Mouse (Mus musculus) testis, postnatal 10 days (tissue): ENCODE results near the gene Zfp143.
A peak's percentile ranks its signal among the peaks of the same experiment; 100 is the strongest.
"Not testable (repeated sequence)": the region's sequence is repeated elsewhere in the genome, so short reads cannot be mapped to it uniquely, and the experiment has no call there.

Source experiments
- DNase-seq: peaks from one replicate; pipeline ENCODE4 v3.0.0; 2021; ENCODE audit warnings: low spot score

The Zfp143 gene

DNA sequence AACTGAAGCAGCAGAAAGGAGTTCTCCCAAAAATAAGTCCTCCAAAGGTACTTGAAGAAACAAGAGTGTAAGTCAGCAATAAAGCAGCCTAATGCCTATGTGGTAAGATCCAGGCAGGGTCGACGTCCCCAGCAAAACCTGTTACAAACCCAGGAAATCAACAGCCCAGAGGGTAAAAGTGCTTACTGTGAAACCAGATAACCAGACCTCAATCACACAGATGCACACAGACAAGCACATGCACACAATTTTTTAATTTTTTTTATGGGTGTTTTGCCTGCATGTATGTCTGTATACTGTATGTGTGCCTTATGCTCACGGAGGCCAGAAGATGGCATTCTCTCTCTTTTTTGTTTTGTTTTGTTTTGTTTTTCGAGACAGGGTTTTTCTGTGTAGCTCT, 35.3 kb downstream of the Zfp143 start:
- DNase-seq = no peak

- DNase-seq = no peak
Observed at GRCm38 (mm10) chr7:110097106-110097793, 36.2 kb downstream of the Zfp143 start.

DNA sequence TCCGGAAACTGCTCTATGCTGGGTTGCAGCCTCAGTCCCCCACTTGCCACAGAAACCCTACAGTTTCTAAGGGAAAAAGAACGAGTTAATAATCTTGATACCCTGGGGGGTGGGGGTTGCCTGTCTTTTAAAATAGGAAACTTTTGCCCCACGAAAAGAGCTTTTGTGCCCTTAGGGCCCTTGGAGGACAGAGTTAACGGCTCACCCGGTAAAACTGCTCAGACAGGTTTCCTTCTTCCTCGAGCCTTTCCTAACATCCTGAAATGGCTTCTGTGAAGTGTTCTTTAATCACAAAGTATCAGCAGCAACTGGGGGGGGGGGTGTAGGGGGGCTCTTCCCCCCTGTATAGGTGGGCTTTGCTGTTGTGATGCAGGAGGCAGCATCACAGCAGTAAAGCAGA, 39.8 kb downstream of the Zfp143 start:
- DNase-seq = no peak

DNA sequence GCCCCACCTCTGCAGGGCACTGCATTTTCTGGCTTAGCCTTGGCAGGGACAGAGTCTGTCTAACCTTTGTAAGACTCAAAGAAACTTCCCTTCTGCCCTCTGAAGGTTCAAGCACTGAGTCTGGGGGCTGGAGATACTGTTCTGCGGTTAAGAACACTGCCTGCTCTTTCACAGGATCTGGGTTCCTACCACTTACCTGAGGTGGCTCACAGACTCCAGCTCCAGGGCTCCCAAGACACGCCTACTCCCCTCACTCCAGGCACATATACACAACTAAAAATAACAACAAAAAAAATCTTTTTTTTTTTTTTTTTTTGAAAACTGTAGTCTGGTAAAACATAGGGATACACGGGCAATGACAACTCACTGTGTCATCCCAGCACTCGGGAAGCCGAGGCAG, 40.2 kb downstream of the Zfp143 start:
- no peak for DNase-seq

GRCm38 (mm10) chr7:110105041-110105440, 44.0 kb downstream of the Zfp143 start:
- DNase-seq = no peak

GRCm38 (mm10) chr7:110106633-110107032, 45.6 kb downstream of the Zfp143 start:
- DNase-seq = no peak

- not testable (repeated sequence) for DNase-seq
Observed at GRCm38 (mm10) chr7:110108524-110108923, 47.5 kb downstream of the Zfp143 start.

GRCm38 (mm10) chr7:110108967-110109610, 48.1 kb downstream of the Zfp143 start:
- DNase-seq = peak; percentile 87

GRCm38 (mm10) chr7:110110061-110110656, 49.1 kb downstream of the Zfp143 start:
- DNase-seq = no peak

- DNase-seq = no peak
Observed at GRCm38 (mm10) chr7:110114699-110115098, 53.7 kb downstream of the Zfp143 start.

GRCm38 (mm10) chr7:110116731-110117291, 55.8 kb downstream of the Zfp143 start:
- no peak for DNase-seq

DNA sequence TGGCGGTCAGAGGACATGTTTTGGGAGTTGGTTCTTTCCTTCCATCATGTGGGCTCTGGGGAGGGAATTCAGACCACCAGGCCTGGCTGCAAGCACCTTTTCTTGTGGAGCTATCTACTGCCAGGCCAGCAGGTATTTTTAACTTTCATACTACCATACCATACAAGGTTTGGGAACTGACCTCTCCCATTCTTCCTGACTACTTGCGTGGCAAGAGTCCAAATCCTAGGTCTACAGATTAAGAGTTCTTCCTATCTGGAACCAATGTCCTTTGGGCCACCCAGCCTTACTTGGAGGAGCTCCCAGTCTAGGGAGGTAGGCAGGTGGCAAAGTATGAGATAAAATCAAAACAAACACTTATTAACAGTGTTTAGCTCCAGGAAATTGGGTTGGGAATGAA, 57.4 kb downstream of the Zfp143 start:
- no peak for DNase-seq

DNA sequence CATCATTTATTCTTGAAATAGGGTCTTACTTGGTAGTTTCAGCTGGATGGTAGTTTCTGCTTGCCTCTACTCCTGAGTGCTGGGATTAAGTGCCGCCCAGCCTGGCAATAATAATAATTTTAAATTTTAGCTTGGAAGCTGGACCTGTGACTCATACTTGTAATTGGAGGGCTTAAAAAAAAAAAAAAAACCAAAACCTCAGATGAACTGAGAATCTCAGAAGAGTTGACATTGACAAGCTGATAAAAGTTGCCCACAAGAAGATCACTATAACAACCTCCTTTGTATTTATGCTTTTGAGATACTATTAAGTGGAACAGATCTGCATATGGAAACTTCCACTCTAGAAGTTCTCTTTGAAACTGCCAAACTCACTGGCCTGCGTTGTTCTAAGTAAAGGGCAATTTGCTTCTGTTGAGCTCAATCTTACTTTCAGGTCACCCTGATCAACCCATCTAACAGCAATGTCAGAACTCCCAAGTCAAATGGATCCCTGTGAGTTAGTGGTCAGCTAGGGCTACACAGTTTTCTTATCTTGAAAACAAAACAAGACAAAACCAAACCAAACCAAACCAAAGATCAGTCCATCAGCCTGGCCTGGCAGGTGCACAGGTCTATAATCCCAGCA, 59.3 kb downstream of the Zfp143 start:
- DNase-seq = no peak

GRCm38 (mm10) chr7:110121162-110121515, 60.1 kb downstream of the Zfp143 start:
- DNase-seq = no peak

DNA sequence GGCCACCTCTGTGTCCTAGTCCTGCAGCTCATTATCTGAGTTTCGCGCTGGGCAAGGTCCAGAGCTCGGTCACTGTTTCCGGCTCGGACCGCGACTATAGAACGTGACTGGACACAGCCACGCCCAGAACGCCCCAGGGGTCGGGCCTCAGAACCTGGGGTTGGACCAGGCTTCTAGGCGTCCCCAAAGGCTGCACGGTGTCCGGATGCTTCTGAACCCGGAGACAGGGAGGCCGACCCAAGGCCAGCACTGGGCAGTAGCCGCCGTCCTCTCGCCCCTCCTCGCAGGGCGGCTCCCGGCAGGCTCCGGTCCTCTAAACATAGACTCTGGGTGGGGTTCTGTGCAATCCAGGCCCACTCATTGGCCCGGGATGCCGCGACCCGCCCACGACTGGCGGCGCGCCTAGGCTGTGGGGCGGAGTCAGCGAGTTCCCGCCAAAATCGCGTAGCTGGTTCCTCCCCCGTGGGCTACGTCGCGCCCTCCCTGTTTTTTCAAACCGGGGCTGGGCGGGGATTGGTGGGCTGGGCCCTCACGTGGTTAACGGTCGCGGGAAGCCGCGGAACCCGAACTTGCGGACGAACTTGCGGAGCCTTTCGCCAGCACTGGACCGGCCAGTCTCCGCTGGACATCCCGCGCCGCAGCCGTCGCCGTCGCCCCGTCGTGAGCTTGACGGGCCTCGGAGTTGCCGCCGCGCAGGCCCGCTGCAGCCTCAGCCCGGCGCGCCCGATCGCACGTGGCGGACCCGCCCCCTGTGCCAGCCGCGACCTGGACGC, 60.7 kb downstream of the Zfp143 start, which contains the start of gene Wee1:
TSS of gene Wee1 (plus strand) at position 531 of the 773 bp plus-strand sequence.
- DNase-seq = peak; percentile 99

DNA sequence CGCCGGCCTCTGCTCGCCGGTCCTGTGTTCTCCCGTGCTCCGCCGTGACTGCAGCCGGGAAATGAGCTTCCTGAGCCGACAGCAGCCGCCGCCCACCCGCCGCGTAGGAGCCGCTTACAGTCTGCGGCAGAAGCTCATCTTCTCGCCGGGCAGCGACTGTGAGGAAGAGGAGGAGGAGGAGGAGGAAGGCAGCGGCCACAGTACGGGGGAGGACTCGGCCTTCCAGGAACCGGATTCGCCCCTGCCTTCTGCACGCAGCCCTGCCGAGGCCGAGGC, 61.2 kb downstream of the Zfp143 start:
- no peak for DNase-seq

- peak; percentile 73 for DNase-seq
Observed at GRCm38 (mm10) chr7:110122565-110123422, 61.8 kb downstream of the Zfp143 start.

DNA sequence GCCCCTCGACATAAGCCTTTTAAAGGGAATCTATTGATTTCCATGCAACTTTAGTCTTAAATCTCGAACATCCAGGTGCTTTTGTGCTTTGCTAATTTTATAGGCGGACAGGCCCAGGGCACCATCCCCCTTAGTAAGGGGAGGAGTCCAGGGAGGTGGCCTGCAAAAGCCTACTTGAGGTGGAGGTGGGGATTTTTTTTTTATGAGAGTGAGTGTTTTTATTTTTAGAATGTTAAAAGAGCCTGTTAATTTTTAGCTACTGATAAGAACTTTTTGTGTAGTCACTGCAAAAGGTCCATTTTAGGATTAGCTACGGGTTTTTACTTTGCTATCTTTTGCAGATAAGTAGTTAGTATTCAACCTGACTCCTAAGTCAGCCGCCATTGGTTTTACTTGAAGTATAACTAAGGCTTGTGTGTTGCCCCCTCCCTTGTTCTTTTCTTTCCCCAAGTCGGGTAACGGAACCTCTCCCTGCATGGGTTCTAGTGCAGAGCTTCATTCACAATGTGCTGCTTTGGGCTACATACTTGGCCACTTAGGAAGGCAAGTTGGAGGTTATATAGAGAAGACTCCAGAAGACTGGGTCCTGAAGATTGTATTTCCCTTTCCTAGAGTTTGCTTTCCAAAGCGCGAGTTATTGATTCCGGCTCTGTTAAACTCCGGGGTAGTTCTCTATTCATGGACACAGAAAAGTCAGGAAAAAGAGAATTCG, 63.0 kb downstream of the Zfp143 start:
- no peak for DNase-seq

DNA sequence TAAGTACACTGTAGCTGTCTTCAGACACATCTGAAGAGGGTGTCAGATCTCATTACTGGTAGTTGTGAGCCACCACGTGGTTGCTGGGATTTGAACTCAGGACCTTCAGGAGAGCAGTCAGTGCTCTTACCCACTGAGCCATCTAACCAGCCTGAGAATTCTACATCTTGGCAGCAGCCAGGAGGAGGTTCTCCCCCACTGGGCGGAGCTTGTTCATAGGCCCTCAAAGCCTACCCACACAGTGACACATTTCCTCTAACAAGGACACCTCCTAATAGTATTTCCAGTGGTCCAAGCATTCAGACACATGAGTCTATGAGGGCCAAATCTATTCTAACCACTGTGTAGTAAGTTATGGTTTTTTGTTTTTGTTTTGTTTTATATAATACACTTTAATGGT, 67.5 kb downstream of the Zfp143 start:
- no peak for DNase-seq

DNA sequence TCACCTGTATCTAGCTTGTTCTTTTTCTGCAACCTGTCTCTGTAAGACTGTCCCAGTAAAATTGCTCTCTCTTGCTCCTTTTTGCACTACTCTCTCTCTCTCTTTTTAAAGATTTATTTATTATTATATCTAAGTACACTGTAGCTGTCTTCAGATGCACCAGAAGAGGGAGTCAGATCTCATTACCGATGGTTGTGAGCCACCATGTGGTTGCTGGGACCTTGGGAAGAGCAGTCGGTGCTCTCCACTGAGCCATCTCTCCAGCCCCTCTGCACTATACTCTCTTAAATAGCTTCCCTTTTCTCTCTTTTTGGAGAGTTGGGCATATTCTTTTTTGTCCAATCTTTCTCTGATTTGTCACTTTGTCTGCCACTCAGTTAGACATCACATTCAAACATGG, 71.3 kb downstream of the Zfp143 start:
- DNase-seq = not testable (repeated sequence)
